Mouse (Mus musculus) kidney, postnatal 4 days (tissue): ENCODE data around the gene Mrpl17.

ENCODE experiments used
- DNase-seq, 2 experiments: peaks; one replicate each; pipeline ENCODE4 v3.0.0; 2021; ENCODE audit warnings: mixed read lengths in 2 of 2

Mrpl17 gene

DNA sequence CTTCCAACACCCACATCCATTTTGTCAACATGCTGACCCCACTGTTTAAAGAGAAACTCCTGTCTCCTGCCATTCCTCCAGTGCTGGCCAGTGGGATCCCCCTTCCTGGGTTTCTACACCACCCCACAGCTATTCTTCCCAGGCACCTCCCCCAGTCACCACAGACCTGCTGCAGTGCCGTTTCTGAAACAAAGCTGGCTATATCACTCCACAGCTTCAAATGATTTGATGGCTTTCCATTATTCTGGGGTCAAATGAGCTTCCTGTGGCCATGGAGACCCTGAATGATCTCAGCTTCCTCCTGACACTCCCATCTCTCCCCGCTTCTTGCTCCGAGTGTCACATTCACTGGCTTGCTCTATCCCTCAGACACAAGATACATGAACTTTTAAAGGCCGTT lies 26.3 kb downstream of the Mrpl17 start:
- DNase-seq = peak; percentile 31 to 61

DNA sequence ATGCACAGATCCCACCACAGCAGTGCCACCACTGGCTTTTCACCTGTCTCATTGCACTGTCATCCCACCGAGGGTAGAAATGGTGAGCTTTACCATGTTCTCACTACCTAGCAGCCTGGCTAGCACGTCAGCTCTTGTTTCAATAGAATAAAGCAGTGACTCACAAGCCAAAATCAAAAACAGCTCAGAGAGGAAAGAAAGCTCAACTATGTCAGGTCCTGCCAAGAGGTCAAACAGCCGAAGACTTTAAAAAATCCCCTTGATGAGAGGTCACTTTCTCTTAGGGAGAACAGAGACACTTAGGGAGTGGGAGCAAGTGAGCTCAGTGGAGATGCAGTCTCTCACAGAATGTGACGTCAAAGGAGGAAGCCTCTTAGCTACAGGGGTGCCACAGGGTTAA lies 27.0 kb downstream of the Mrpl17 start:
- no peak for DNase-seq

DNA sequence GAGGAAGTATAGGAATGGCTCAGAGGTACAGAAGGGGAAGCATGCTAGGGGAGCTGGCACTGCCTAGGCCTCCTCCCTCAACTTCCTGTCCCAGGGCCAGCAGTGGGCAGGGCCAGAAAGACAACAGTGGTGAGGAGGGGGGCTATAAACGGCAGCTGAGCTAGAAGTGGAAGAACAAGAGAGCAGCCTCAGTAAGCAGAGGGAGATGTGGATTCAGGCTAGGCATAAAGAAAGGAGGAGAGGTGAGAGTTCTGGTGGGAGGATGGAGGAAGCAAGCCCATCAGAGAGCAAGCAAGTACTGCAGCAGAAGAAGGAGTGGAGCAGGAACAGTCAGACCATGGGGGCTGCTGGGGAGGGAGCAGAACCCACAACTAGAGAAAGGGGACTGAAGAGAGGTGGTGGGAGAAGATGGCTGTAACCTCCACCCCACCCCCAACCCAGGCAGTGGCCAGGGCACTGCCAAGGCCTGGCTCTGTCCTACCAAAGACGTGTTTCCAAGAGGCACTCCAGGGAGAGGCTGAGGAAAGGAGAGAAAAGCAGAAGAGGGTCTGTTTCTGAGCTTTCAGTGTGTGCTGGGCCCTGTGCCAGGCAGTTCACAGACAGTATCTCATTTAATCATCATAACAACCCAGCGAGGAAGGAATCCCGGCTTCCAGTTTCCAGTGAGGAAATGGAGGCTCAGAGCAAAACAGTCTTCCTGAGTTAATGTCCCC lies 32.2 kb downstream of the Mrpl17 start:
- peak; percentile 68 to 77 for DNase-seq

DNA sequence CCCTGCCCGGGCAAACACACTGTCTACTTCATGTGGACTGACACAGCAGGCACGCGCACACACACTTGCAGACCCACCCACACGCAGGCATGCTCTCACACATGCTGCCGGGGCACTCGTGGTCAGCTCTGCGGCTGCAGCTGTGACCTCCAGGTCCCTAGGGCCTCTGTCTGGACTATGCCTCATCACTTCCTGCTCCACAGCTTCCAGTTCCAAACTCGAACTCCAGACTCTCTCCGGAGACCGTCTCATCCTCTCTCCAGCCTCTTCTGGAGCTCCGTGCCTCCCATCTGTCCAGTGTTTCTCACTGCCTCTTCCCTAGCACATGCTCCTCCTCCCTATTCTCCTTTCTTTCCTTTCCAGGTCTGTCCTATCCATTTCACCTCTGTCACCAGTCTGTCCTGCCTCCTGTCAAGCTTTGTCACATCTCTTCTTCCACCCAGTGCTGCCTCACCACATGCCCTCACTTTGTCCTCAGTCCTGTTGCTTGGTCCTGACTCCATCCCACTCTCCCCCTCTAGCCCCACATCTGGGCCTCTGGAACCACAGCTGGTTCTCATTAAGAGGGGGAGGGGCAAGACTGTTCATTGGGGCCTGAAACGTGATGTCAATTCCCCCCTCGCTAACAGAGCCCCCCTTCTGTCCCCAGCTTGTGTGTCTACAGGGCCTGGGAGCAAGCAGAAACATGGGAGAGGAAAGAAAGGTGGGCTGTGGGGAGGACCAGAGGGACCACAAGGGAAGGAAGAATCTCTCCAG lies 32.9 kb downstream of the Mrpl17 start:
- DNase-seq = peak; percentile 74 to 82

DNA sequence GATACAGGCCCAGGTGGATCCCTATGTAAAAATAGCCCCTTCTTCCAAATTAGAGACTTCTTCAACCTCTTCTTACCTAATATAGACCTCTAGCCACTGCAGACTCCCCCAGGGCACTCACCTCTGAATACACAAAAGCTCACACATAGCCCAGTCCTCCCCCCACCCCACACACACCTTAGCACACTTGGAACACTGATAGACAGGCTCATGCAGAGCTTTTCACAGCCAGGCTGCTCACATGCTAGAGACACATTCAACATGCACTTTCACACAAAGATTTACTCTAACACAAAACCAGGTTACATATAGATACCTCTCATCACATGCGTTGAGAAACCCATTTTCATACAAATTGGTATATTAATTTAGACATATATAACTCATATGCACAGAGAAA lies 33.6 kb downstream of the Mrpl17 start:
- no peak for DNase-seq

DNA sequence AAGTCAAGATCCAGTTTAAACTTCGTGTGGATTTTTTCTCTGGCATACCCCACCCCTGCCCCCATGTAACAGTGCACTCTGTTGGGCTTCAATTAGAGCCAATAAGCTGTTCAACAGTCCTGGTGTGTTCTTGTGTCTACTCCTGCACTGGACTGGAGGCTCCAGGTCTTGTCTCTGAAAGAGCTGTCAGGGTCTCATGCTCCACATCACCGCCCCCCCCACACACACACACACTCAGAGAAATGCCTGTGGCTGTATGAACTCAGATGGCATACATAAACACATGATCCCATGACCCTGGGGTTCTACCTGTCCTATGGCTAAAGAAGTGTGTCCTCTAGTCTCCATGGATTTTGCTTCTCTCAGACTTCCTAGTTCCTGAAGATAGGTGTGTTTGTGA lies 34.9 kb downstream of the Mrpl17 start:
- no peak for DNase-seq

DNA sequence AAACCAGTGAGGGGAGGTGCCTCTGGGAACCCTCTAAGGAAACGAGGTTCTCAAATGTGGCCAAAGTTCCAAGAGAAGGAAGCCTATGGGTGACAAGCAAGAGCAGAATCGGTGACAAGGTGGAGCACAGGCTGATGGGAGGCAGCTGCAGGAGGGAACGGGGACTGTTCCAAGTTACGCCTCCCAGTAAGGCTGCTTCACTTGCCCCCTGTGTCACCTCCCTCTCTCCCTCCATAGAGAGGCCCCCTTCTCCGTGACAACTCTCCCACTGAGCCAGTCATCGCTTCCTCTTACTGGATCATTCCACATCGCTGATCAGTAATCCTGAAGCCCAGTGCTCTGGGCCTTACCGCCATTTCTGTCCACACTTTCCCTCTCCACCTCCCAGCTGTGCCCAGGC lies 36.2 kb downstream of the Mrpl17 start:
- DNase-seq = peak; percentile 77 to 82

DNA sequence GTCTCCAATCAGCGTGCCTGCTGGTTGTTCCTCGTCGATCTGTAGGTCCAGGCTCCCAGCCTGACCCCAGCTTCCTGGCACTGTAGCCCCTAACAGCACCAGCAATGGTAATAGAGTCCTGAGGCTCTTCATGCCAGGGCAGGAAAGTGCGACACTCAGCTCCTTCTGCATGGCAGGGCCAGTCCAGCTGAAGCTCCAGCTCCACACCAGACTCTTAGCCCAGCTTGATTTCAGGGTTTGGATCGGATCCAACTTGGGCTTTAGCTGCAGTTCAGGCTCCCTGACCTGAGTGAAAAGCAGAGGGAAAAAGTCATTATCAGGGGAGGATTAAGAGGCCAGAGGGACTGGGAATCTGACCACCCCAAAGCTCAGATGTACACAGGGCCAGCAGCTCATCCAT lies 37.9 kb downstream of the Mrpl17 start:
- DNase-seq = no peak

DNA sequence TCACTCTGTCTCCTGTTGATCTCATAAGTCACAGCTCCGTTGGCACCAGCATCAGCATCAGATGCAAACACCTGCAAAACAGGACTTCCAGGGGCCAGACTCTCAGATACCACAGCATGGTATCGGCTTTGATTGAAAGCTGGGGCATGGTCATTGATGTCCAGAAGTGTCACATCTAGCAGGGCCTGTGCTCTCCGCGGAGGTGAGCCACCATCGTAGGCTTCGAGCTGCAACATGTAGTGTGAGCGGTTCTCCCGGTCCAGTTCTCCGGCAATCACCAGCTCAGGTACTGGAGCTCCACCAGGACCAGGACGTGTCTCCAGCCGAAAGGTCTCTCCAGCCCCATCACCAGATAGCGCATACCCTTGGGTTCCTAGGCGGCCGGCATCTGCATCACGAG lies 38.6 kb downstream of the Mrpl17 start:
- DNase-seq = no peak

DNA sequence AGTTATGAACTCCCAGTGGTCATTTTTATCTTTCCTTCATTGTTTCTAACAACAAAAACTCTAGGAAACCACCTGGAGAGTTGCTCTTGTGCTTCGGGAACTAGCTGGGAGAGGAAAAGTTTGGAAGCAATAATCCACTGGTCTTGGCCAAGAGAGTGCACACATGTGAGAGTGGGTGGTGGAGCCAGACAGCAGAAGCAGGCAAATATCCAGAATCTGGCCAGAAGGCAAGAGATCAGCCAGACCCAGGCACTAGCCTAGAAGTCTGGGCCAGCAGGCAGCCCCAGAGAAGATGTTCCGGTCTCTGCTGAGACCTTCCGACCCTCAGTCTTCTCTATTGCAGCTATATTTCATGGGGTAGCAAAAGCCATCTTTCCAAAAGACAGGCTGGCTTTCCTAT lies 40.9 kb downstream of the Mrpl17 start:
- DNase-seq = no peak

DNA sequence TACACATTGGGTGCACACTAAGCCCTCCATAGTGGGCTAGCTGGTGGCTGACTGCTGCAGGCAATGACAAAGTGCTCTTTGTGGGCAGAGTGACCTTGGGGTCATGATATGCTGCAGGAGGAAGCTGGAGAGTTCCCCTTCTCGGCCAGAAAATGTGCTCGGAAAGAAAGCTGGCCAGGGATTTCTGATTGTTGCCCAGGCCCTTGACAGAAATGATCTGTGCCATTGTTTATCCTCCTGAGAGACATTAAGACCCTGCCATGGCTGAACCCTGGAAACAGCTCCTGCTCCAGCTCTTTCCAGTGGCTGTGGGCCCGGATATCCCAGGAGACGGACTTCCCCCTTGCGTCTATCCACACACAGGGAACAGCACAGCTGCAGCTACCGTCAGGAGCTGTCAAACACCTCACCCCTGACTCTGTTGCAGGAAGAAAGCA lies 43.2 kb downstream of the Mrpl17 start:
- peak in 1 of 2 experiments; percentile 58 for DNase-seq

DNA sequence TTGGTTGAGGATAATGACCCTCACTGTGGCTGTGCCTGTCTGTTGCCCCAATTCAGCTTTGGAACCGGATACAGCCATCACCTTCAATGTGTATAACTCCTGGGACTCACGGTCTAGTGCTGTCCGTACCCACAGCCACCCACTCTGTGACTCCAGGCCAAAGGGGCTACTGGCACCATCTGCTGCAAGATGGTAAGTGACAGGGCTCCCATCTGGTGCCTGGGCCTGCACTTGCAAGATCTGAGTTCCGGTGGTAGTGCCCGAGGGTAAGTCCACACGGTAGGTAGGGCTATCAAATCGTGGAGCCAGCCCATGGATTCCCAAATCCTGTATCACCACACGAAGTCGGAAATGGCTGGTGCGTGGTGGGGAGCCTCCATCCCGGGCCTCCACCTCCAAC lies 46.6 kb downstream of the Mrpl17 start:
- no peak for DNase-seq

DNA sequence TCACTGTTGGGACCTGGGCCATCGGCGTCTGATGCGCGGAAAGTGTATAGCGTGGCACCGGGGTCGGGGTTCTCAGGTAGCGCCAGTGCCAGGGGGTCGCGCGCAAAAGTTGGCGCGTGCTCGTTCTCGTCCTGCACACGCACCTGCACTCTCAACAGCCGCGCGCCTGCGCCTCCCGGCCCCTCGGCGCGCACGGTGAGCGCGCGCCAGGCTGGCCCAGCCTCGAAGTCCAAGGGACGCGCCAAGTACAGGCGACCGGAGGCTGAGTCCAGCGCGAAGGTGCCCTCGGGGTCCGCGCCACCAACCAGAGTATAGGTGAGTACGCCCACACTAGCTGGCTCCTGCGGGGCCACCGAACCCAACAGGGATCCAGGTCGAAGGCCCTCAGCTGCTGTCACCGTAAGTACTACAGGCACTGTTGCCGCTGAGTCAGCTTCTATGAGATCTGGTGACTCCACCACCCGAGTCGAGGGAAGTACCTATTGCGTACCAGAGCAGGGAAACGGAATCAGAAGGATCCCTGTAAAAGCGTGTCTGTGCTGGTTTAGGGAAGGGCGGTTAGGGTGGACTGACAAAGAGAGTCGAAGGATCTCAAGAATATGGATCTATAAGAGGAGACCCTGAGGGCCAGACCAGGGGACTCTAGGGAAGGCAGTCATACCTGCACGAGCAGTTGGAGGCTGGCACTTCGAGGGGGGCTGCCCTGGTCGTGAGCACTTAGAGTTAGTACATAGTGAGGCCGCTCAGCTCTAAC lies 48.2 kb downstream of the Mrpl17 start:
- DNase-seq = no peak

DNA sequence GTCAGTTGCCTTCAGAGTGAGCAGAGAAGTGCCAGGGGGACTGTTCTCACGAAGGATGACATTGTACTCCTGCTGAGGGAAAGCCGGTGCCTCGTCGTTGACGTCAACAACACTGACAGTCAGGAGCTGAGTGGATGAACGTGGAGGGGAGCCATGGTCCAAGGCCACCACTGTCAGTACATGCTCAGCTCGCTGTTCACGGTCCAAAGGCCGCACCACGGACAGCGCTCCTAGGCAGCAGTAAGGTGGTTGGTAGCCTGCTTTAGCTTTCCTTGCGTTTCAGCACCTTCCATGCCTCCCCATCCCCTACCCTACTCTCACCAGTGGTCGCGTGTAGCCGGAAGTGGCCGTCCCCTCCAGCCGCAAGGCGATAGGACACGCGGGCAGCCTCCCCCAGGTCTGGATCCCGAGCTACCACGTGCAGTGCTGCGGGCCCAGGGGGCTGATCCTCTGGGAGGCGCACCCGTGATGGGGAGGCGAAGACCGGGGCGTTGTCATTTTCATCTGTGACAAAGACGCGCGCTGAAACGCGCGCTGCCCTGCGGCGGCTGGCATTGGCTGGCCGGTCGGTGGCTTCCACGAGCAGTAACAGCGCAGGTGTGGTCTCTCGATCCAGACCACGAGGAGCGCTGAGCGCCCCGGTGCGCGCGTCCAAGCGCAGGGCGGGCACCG lies 49.0 kb downstream of the Mrpl17 start:
- peak in 1 of 2 experiments; percentile 38 for DNase-seq

DNA sequence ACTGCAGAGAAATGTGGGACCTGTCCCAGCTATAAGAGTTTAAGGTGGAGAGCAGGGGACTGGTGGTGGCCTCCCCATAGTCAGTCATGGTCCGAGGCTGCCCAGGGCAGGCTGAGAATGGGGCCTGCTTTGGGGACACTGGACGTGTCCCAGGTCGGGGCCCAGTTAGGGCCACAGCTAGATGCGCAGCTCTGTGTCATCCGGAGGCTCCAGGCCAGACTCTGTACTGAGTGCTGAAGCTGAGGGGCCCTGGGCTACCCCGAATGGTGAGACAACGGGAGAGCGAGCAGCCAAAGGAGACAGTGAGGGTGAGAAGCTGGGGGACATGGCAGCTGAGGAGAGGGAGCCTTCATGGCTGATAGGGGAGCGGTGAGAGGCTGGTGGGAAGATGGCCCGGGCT lies 57.6 kb downstream of the Mrpl17 start:
- DNase-seq = no peak
